Mouse (Mus musculus) heart, embryonic 11.5 days (tissue): ENCODE measurements at regions not wholly inside any gene's neighbourhood (a gene's known extent, or its start where the extent isn't known, plus 50 kb on each side); places are given as distances from the start of the nearest gene placed in this dataset.

ENCODE experiments used
- ATAC-seq: fragments of 200-750 bp; cut with Nextera tagmentation; replicated peaks from 2 replicates; pipeline ENCODE4 v1.8.0; 2017; ENCODE audit warnings: moderate library complexity; ENCODE audit not compliant: insufficient number of reproducible peaks, low FRiP score, low TSS enrichment
- H3K27ac ChIP-seq: fragments of 300-500 bp; sonication (generic); 2 replicates; pipeline ENCODE4 v1.5.1; 2014; ENCODE audit warnings: mild to moderate bottlenecking, low read depth, low read length
- H3K27me3 ChIP-seq: fragments of 300-500 bp; sonication (generic); 2 replicates; pipeline ENCODE4 v1.6.1; 2014; ENCODE audit warnings: mild to moderate bottlenecking, low read length, mixed read lengths; ENCODE audit not compliant: control insufficient read depth, insufficient read depth
- H3K36me3 ChIP-seq: fragments of 300-500 bp; sonication (generic); 2 replicates; pipeline ENCODE4 v1.6.1; 2014; ENCODE audit warnings: mild to moderate bottlenecking, low read length, moderate library complexity, mixed read lengths; ENCODE audit not compliant: control insufficient read depth, insufficient read depth
- H3K4me1 ChIP-seq: fragments of 300-500 bp; sonication (generic); 2 replicates; pipeline ENCODE4 v1.6.1; 2014; ENCODE audit warnings: low read length; ENCODE audit not compliant: control insufficient read depth, insufficient read depth
- H3K4me2 ChIP-seq: fragments of 300-500 bp; sonication (generic); 2 replicates; pipeline ENCODE4 v1.6.1; 2014; ENCODE audit warnings: mild to moderate bottlenecking, moderate library complexity
- H3K4me3 ChIP-seq: fragments of 300-500 bp; sonication (generic); 2 replicates; pipeline ENCODE4 v1.5.1; 2014; ENCODE audit warnings: low read depth, low read length
- H3K9ac ChIP-seq: fragments of 300-500 bp; sonication (generic); 2 replicates; pipeline ENCODE4 v1.6.1; 2014; ENCODE audit warnings: mild to moderate bottlenecking, low read depth, low read length, moderate library complexity
- H3K9me3 ChIP-seq: fragments of 300-500 bp; sonication (generic); replicated peaks from 2 replicates; pipeline ENCODE4 v1.6.1; 2016; ENCODE audit warnings: low read length; ENCODE audit not compliant: control insufficient read depth
- WGBS: fragments of 180-500 bp; shearing (Covaris S2); extraction: QIAGEN DNeasy Blood & Tissue Kit; methylation state at CpG from one replicate; pipeline ENCODE4 v1.1.7; 2014; ENCODE audit not compliant: insufficient replicate concordance; 5-methylcytosine and 5-hydroxymethylcytosine counted together

GRCm38 (mm10) chr6:144867333-144867732, 85.6 kb upstream of the Sox5 start:
- no peaks in the 10 kb centered on the region for H3K36me3 ChIP-seq
- no peak for ATAC-seq
- H3K4me2 ChIP-seq, result no peak overlapping the region
- H3K27ac ChIP-seq, result no peak overlapping the region
- 78% methylated on average over 9 of the region's 9 CpGs for WGBS
- H3K4me1 ChIP-seq, result no peaks in the 10 kb centered on the region
- no peak overlapping the region for H3K4me3 ChIP-seq
- no peak overlapping the region for H3K9ac ChIP-seq
- no peaks in the 10 kb centered on the region for H3K9me3 ChIP-seq
- H3K27me3 ChIP-seq, result no peaks in the 10 kb centered on the region

- Histone ChIP-seq H3K9me3 (no peaks in the 10 kb centered on the region), H3K4me2 (no peak overlapping the region), H3K4me3 (no peak overlapping the region), H3K27me3 (no peaks in the 10 kb centered on the region), H3K4me1 (no peaks in the 10 kb centered on the region), H3K9ac (no peak overlapping the region), H3K36me3 (no peaks in the 10 kb centered on the region), H3K27ac (no peak overlapping the region)
- 82% methylated on average over 6 of the region's 6 CpGs for WGBS
- ATAC-seq, result no peak
Measured at GRCm38 (mm10) chr6:144864026-144864425, 82.2 kb upstream of the Sox5 start.

- 61% methylated on average over 3 of the region's 3 CpGs for WGBS
- no peaks in the 10 kb centered on the region for H3K9me3 ChIP-seq
- ATAC-seq, result no peak
- H3K4me3 ChIP-seq, result no peak overlapping the region
- H3K27ac ChIP-seq, result no peak overlapping the region
- H3K9ac ChIP-seq, result no peak overlapping the region
- H3K4me1 ChIP-seq, result no peaks in the 10 kb centered on the region
- no peaks in the 10 kb centered on the region for H3K27me3 ChIP-seq
- H3K4me2 ChIP-seq, result no peak overlapping the region
- H3K36me3 ChIP-seq, result no peaks in the 10 kb centered on the region
Measured at GRCm38 (mm10) chr6:144863430-144863994, 81.7 kb upstream of the Sox5 start.

- no peak overlapping the region for H3K4me2 ChIP-seq
- no peaks in the 10 kb centered on the region for H3K27me3 ChIP-seq
- H3K9me3 ChIP-seq, result no peaks in the 10 kb centered on the region
- no peak overlapping the region for H3K4me3 ChIP-seq
- no peaks in the 10 kb centered on the region for H3K36me3 ChIP-seq
- no peaks in the 10 kb centered on the region for H3K4me1 ChIP-seq
- 68% methylated on average over 3 of the region's 3 CpGs for WGBS
- no peak overlapping the region for H3K9ac ChIP-seq
- no peak overlapping the region for H3K27ac ChIP-seq
- ATAC-seq, result no peak
Measured at GRCm38 (mm10) chr6:144841510-144841909, 59.7 kb upstream of the Sox5 start.

GRCm38 (mm10) chr6:144839383-144839782, 57.6 kb upstream of the Sox5 start:
- 92% methylated on average over 1 of the region's 1 CpGs for WGBS
- Histone ChIP-seq H3K4me2 (no peak overlapping the region), H3K4me1 (no peaks in the 10 kb centered on the region), H3K4me3 (no peak overlapping the region), H3K36me3 (no peaks in the 10 kb centered on the region), H3K9me3 (no peaks in the 10 kb centered on the region), H3K27me3 (no peaks in the 10 kb centered on the region), H3K9ac (no peak overlapping the region), H3K27ac (no peak overlapping the region)
- no peak for ATAC-seq

GRCm38 (mm10) chr6:144834323-144835183, 52.8 kb upstream of the Sox5 start:
- Histone ChIP-seq H3K36me3 (no peaks in the 10 kb centered on the region), H3K27ac (no peak overlapping the region), H3K27me3 (no peaks in the 10 kb centered on the region), H3K9ac (no peak overlapping the region), H3K4me1 (no peaks in the 10 kb centered on the region), H3K4me3 (no peak overlapping the region), H3K4me2 (no peak overlapping the region), H3K9me3 (no peaks in the 10 kb centered on the region)
- WGBS, result 67% methylated on average over 19 of the region's 19 CpGs
- ATAC-seq, result no peak
